Mouse (Mus musculus) olfactory bulb, adult 2 months (tissue): ENCODE data around the gene Prex1.

Experiments
- CTCF ChIP-seq: fragments of 200-500 bp; IDR thresholded peaks from 2 replicates; pipeline ENCODE4 v1.5.1; 2012; ENCODE audit warnings: low read depth, mild to moderate bottlenecking, low read length, moderate library complexity; ENCODE audit not compliant: insufficient read depth
- POLR2A ChIP-seq: fragments of 200-500 bp; IDR thresholded peaks from 2 replicates; pipeline ENCODE4 v1.6.1; 2012; ENCODE audit warnings: mild to moderate bottlenecking, low read depth, low read length, moderate library complexity; ENCODE audit not compliant: insufficient read depth

DNA sequence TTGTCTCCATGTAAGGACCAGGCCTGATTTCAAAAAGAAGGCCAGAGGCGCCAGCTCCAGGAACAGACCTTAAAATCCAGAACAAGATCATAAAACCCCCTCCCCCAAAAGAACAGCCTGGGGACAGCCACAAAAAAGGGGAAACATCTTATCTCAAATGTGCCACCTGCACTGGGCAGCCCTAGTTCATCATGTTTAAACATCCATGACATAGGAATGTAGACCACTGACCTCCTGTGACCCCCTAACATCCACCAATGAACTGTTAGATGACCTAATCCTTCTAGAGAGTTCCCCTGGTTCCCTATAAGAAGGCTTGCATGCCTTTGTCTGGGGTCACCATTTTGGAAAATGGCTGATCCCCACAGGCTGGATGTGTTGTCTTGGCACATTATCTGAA is 173.4 kb downstream of the Prex1 start:
- TF ChIP-seq CTCF (no peak), POLR2A (no peak)
